Mouse (Mus musculus) brain, embryonic 14.5 days (tissue): Measurements from ENCODE around the gene Nxnl2.

Experiments
- CTCF ChIP-seq: fragments of 200-500 bp; IDR thresholded peaks from 2 replicates; pipeline ENCODE4 v1.5.1; 2012; ENCODE audit warnings: inconsistent platforms, mild to moderate bottlenecking, moderate library complexity, borderline replicate concordance; ENCODE audit not compliant: insufficient read depth, insufficient read length; ENCODE audit errors: extremely low read depth
- POLR2A ChIP-seq: fragments of 200-500 bp; IDR thresholded peaks from 2 replicates; pipeline ENCODE4 v1.6.1; 2012; ENCODE audit warnings: mild to moderate bottlenecking, inconsistent platforms, borderline replicate concordance; ENCODE audit not compliant: poor library complexity, insufficient read depth, insufficient read length, severe bottlenecking; ENCODE audit errors: extremely low read depth

DNA sequence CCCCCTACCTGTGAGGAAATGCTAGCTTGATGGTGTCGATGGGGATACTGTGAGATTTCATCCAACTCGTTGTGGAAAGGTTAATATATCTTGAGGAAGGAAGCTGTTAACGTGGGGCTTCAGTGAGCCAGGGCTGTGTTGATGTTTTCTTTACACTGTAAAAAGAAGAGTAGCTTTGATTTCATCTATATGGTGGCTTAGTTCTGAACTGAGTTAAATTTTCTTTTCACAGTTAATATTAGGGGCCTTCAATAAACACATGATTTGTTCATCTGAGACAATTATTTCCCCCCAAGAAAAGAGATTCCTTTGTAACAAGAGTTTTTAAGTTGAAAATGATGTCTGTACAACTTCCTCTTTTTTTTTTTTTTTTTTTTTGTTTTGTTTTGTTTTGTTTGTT, 13.5 kb upstream of the Nxnl2 start:
- TF ChIP-seq CTCF (no peak), POLR2A (no peak)
